Mouse (Mus musculus) stomach, embryonic 14.5 days (tissue): Measurements from ENCODE around the gene Snx3. TPM values are rescaled to one million over a fixed set of nuclear protein-coding genes. Genes with fewer than 3 reads are reported as not detected.

Source experiments
- ATAC-seq: fragments of 200-750 bp; cut with Nextera tagmentation; 2 replicates; pipeline ENCODE4 v1.8.0; 2017; ENCODE audit warnings: low read depth, moderate TSS enrichment; ENCODE audit not compliant: insufficient number of reproducible peaks, insufficient read depth, low FRiP score
- H3K27ac ChIP-seq: fragments of 300-500 bp; sonication (generic); 2 replicates; pipeline ENCODE4 v1.5.1; 2014; ENCODE audit warnings: mild to moderate bottlenecking, low read length, moderate library complexity, mixed read lengths
- H3K27me3 ChIP-seq: fragments of 300-500 bp; sonication (generic); 2 replicates; pipeline ENCODE4 v1.6.1; 2014; ENCODE audit warnings: low read length, control low read depth, mixed read lengths; ENCODE audit not compliant: control insufficient read depth, insufficient read depth
- H3K36me3 ChIP-seq: fragments of 300-500 bp; sonication (generic); 2 replicates; pipeline ENCODE4 v1.6.1; 2014; ENCODE audit warnings: mild to moderate bottlenecking, control low read depth, low read length, moderate library complexity, mixed read lengths; ENCODE audit not compliant: control insufficient read depth, insufficient read depth
- H3K4me1 ChIP-seq: fragments of 300-500 bp; sonication (generic); 2 replicates; pipeline ENCODE4 v1.6.1; 2014; ENCODE audit warnings: low read length, control low read depth, mixed read lengths; ENCODE audit not compliant: control insufficient read depth, insufficient read depth
- H3K4me2 ChIP-seq: fragments of 300-500 bp; sonication (generic); replicated peaks from 2 replicates; pipeline ENCODE4 v1.6.1; 2014; ENCODE audit warnings: low read depth, low read length, control low read depth
- H3K4me3 ChIP-seq: fragments of 300-500 bp; sonication (generic); 2 replicates; pipeline ENCODE4 v1.5.1; 2014; ENCODE audit warnings: low read depth, low read length, control low read depth
- H3K9ac ChIP-seq: fragments of 300-500 bp; sonication (generic); replicated peaks from 2 replicates; pipeline ENCODE4 v1.6.1; 2014; ENCODE audit warnings: low read depth, mild to moderate bottlenecking, control low read depth, low read length, moderate library complexity, mixed read lengths
- H3K9me3 ChIP-seq: fragments of 300-500 bp; sonication (generic); 2 replicates; pipeline ENCODE4 v1.6.1; 2016; ENCODE audit warnings: low read depth, low read length, control low read depth; ENCODE audit not compliant: control insufficient read depth
- WGBS: fragments of 180-500 bp; shearing (Covaris S2); extraction: QIAGEN DNeasy Blood & Tissue Kit; methylation state at CpG from one replicate; pipeline ENCODE4 v1.1.7; 2014; 5-methylcytosine and 5-hydroxymethylcytosine counted together
- polyA plus RNA-seq: library from polyadenylated mRNA; unstranded; fragments of >200 nt; fragmentation: Nextera tagmentation; extraction: Ambion mirVana; gene quantifications from 2 replicates; pipeline ENCODE4 v1.2.1, GENCODE M21; 2014

Snx3 gene
- polyA plus RNA-seq, 1 experiment from 2014 or later, result 311 TPM

DNA sequence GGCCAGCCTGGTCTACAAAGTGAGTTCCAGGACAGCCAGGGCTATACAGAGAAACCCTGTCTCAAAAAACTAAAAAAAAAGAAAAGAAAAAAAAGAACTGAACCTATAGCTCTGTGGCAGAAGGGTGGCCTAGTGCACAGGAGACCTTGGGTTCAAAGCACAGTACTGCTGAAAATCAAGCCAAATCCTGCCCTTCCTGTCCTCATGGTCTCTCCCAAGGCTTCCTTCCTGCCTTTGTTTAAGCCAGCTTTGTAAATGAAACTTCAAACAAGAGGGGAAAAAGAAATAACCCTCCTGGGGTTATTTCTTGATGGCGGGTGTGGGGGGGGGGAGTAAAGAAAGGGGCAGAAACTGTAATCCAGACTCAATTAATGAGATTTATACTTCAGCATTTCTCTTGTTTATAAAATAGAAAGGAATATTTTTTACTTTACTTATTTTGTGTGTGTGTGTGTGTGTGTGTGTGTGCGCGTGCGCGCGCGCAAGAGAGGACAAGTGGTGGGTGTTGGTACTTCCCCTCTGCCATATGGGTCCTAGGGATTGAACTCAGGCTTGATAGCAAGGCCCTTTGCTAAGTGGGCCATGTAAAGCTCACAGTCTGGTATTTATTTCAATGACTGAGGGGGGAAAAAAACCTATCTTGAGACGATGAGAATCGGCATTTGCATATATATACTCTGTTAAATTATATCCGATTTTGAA, 24.9 kb upstream of the Snx3 start:
- Histone ChIP-seq H3K27ac (no peak overlapping the region), H3K4me1 (0 out of 2 replicates have a peak, but pooled peaks cover 4% of the 10 kb centered on the region), H3K36me3 (no peaks in the 10 kb centered on the region), H3K9me3 (0 out of 2 replicates have a peak, but pooled peaks cover 2% of the 10 kb centered on the region), H3K9ac (no peak overlapping the region), H3K4me3 (no peak overlapping the region), H3K27me3 (no peaks in the 10 kb centered on the region), H3K4me2 (no peak overlapping the region)
- WGBS, result 90% methylated on average over 10 of the region's 10 CpGs
- ATAC-seq, result no peak

DNA sequence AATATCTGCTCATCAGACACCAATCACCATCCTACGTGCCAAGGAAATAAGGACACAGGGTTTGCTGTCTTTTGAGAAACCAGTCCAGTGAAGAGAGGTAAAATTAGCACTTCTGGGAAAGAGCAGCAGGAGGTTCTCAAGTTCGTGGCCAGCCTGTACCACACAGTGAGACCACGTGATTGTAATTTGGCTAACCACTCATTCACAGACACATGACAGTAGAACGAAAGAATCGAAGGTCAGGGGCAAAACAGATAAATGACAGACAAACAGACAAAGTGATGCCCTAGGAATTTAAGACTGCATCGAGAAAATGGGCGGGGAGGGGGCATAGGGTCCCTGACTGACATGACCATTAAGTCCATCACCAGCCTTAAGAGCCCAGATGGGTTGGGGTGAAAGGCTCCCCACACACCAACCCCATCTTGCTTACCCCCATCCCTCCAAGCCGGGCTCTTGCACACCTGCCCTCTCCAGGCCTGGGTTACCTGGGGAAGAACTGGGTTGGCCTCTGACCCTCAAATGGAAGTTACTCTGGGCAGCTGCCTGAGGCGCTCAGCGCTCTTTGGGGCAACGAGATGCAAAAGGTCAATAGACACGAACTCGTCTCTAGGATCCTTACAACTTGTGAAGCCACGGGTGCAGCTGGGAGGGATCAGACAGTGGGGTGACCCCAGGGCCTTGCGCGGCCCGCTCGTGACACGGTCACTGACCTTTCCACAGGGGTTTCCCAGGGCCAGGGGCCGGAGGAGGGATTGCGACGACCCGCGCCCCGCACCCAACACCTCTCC, 24.1 kb upstream of the Snx3 start:
- Histone ChIP-seq H3K4me1 (0 out of 2 replicates have a peak, but pooled peaks cover 4% of the 10 kb centered on the region), H3K9me3 (0 out of 2 replicates have a peak, but pooled peaks cover 2% of the 10 kb centered on the region), H3K4me2 (peak overlapping the region; percentile 59), H3K36me3 (no peaks in the 10 kb centered on the region), H3K27ac (peak overlapping the region; percentile 91), H3K9ac (peak overlapping the region; percentile 68), H3K27me3 (no peaks in the 10 kb centered on the region), H3K4me3 (peak overlapping the region; percentile 66)
- peak; percentile 16; the same call in 1 of the 2 replicates for ATAC-seq
- 9% methylated on average over 25 of the region's 25 CpGs for WGBS

- Histone ChIP-seq H3K9ac (peak within 1 kb of the TSS; percentile 68), H3K27ac (peak within 1 kb of the TSS; percentile 91), H3K9me3 (no peaks in the 10 kb centered on the region), H3K4me1 (0 out of 2 replicates have a peak, but pooled peaks cover 4% of the 10 kb centered on the region), H3K4me3 (peak within 1 kb of the TSS; percentile 66), H3K4me2 (peak within 1 kb of the TSS; percentile 59), H3K36me3 (no peaks in the 10 kb centered on the region), H3K27me3 (no peaks in the 10 kb centered on the region)
- under 1% methylated on average over 29 of the region's 29 CpGs for WGBS
- peak; percentile 94 for ATAC-seq
Measured at GRCm38 (mm10) chr10:42478341-42478720, 23.5 kb upstream of the Snx3 start, which contains the start of gene Afg1l. Afg1l (minus strand) TSS chr10:42478565.

GRCm38 (mm10) chr10:42480719-42481118, 21.1 kb upstream of the Snx3 start:
- WGBS, result 75% methylated on average over 4 of the region's 4 CpGs
- H3K4me3 ChIP-seq, result no peak overlapping the region

DNA sequence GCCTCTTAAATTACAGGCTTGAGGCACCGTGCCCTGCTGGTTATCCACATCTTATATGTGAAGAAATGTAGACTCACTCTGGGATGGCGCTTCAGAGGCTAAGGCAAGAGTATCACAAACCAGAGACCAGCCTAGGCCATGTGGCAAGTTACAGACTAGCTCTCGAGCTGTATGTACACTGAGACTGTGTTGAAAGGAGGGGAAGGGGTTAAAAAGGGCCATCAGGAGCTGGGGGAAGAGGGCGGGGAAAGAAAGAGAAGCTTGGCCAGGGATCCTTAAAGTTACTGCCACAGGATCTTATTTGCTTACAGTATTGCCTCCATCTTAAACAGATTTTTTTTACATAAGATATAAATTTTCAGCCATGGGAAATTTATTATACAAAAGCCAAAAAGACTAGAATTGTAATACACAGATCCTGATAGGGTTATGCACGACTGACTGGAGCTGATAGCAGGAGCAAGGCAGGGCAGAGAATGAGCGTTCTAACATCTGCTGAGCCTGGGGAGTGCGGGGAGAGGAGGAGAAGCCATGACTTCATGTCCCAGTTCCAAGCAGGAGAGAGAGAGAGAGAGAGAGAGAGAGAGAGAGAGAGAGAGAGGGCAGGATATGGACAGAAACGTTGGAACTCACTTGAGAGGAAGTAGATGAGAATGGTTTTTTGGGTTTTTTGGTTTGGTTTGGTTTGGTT, 13.1 kb upstream of the Snx3 start:
- H3K4me3 ChIP-seq, result no peak overlapping the region
- H3K36me3 ChIP-seq, result no peaks in the 10 kb centered on the region
- H3K4me1 ChIP-seq, result no peaks in the 10 kb centered on the region
- ATAC-seq, result no peak
- peak overlapping the region; percentile 10; the same call in 1 of the 2 replicates for H3K27ac ChIP-seq
- 26% methylated on average over 8 of the region's 8 CpGs for WGBS
- no peak overlapping the region for H3K9ac ChIP-seq
- no peak overlapping the region for H3K4me2 ChIP-seq
- no peaks in the 10 kb centered on the region for H3K9me3 ChIP-seq
- no peaks in the 10 kb centered on the region for H3K27me3 ChIP-seq

More at GRCm38 (mm10) chr10:42480719-42481118, 21.1 kb upstream of the Snx3 start:
- ATAC-seq, result no peak
- Histone ChIP-seq H3K9ac (no peak overlapping the region), H3K4me1 (0 out of 2 replicates have a peak, but pooled peaks cover 4% of the 10 kb centered on the region), H3K27me3 (no peaks in the 10 kb centered on the region), H3K36me3 (no peaks in the 10 kb centered on the region), H3K27ac (no peak overlapping the region), H3K4me2 (no peak overlapping the region), H3K9me3 (no peaks in the 10 kb centered on the region)

- Histone ChIP-seq H3K9me3 (no peaks in the 10 kb centered on the region), H3K27me3 (no peaks in the 10 kb centered on the region), H3K36me3 (no peaks in the 10 kb centered on the region), H3K9ac (no peak overlapping the region), H3K4me1 (no peaks in the 10 kb centered on the region), H3K4me2 (no peak overlapping the region), H3K27ac (no peak overlapping the region), H3K4me3 (no peak overlapping the region)
- 41% methylated on average over 1 of the region's 1 CpGs for WGBS
- no peak for ATAC-seq
Measured at GRCm38 (mm10) chr10:42491158-42491557, 10.7 kb upstream of the Snx3 start.

DNA sequence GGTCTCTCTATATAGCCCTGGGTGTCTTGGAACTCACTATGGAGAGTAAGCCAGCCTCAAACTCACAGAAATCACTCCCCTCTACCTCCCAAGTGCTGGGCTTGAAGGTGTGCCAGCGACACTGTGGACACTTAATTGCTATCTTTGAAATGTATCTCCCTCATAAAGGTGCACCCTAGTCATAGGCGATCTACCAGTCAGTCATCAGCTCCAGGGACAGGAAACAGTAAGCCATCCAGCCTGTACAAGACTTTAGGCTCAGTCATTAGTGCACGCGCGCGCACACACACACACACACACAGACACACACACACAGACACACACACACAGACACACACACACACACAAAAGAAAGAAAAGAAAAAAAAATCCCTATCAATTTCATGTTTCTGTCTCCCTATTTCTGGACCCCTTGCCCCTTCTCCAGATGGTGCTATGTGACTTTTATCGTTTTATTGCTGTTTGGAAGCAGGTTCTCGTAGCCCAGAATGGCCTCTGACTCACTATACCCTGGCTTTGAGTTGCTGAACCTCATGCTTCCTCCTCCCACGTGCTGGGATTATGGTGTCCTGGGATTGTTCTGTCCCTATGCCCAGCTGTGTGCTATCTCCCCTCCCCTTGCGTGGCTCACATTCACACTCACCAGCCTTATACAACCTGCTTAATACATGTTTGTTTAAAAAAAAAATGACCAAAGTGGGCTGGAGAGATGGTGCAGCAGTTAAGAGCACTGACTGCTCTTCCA, 9.6 kb upstream of the Snx3 start:
- Histone ChIP-seq H3K36me3 (no peaks in the 10 kb centered on the region), H3K27ac (no peak overlapping the region), H3K9ac (no peak overlapping the region), H3K4me2 (no peak overlapping the region), H3K9me3 (no peaks in the 10 kb centered on the region), H3K27me3 (no peaks in the 10 kb centered on the region), H3K4me3 (no peak overlapping the region), H3K4me1 (no peaks in the 10 kb centered on the region)
- no peak for ATAC-seq
- WGBS, result 83% methylated on average over 10 of the region's 10 CpGs

DNA sequence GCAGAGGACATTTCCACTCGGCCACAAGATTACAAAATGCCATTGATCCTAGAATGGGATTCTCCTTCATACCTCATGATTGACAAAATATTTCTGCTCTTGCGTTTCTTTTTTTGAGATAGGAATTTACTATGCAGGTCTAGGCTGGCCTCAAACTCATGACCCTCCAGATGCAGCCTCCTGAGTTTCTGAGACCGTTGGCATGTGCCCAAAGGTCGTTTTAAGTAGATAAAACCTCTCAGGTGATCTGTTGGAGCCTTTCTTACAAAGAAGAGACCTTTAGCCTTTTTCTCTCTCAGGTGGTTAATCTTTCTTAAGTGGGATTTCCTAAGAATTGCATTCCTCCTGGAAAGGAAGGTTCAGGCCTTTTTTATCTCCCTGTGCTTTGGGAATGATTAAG, 8.8 kb upstream of the Snx3 start:
- Histone ChIP-seq H3K9ac (no peak overlapping the region), H3K36me3 (no peaks in the 10 kb centered on the region), H3K27me3 (no peaks in the 10 kb centered on the region), H3K4me1 (no peaks in the 10 kb centered on the region), H3K9me3 (no peaks in the 10 kb centered on the region), H3K4me2 (no peak overlapping the region), H3K4me3 (no peak overlapping the region), H3K27ac (no peak overlapping the region)
- 35% methylated on average over 4 of the region's 4 CpGs for WGBS
- no peak for ATAC-seq
